Mouse (Mus musculus) heart, embryonic 10.5 days (tissue): Measurements from ENCODE around the gene Prdx2. TPM values are rescaled to one million over a fixed set of nuclear protein-coding genes. Genes with fewer than 3 reads are reported as not detected.

Experiments used
- DNase-seq: peaks from one replicate; pipeline ENCODE4 v3.0.0-alpha.2; 2017; ENCODE audit warnings: low spot score
- H3K27ac ChIP-seq: fragments of 300-500 bp; sonication (generic); 2 replicates; pipeline ENCODE4 v1.5.1; 2016; ENCODE audit warnings: mild to moderate bottlenecking
- H3K27me3 ChIP-seq: fragments of 300-500 bp; sonication (generic); 2 replicates; pipeline ENCODE4 v1.6.1; 2016; ENCODE audit warnings: mild to moderate bottlenecking; ENCODE audit not compliant: poor library complexity, insufficient read depth, severe bottlenecking
- H3K36me3 ChIP-seq: fragments of 300-500 bp; sonication (generic); 2 replicates; pipeline ENCODE4 v1.6.1; 2016; ENCODE audit warnings: mild to moderate bottlenecking, moderate library complexity
- H3K4me1 ChIP-seq: fragments of 300-500 bp; sonication (generic); 2 replicates; pipeline ENCODE4 v1.6.1; 2016; ENCODE audit warnings: mild to moderate bottlenecking
- H3K4me3 ChIP-seq: fragments of 300-500 bp; sonication (generic); 2 replicates; pipeline ENCODE4 v1.5.1; 2016; ENCODE audit warnings: mild to moderate bottlenecking, moderate library complexity
- H3K9me3 ChIP-seq: fragments of 300-500 bp; sonication (generic); 2 replicates; pipeline ENCODE4 v1.6.1; 2016; ENCODE audit warnings: mild to moderate bottlenecking, moderate library complexity
- WGBS: fragments of 180-500 bp; shearing (Covaris S2); methylation state at CpG from one replicate; pipeline ENCODE4 v1.1.7; 2016; 5-methylcytosine and 5-hydroxymethylcytosine counted together
- polyA plus RNA-seq: library from polyadenylated mRNA; unstranded; fragments of >200 nt; fragmentation: Nextera tagmentation; extraction: Ambion mirVana; gene quantifications from 2 replicates; pipeline ENCODE4 v1.2.1, GENCODE M21; 2016

The Prdx2 gene
- polyA plus RNA-seq, 1 experiment from 2014 or later: 835 TPM

DNA sequence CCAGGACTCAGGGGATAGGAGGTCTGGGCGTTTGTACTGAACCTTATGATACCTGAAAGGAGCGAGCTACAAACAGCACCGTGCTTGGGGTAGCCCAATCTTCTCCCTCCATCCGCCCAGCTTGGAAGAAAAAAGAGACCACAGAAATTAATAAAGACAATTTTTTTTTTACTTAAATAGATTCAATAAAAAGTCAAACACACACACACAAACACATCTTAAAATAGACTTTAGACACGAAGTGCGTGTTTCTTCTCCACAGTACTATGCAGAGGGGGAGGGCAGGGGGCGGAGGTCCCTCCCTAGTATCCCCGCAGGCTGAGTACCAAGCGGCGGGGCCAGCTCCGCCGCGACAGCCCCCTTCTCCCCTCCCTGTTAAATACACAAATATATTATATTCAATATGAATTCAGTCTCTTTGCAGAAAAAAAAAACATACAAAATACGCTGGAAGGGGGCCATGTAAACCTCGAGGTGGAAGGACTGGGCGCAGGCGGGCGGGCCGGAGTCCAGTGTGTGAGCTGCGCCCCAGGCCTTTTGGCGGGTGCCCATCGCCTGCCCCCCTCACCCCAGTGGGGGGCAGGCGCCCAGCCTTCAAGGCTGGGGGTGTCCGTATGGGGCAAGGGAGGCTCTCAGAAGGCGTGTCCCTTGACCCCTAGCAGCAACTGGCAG is 7.5 kb downstream of the Prdx2 start:
- Histone ChIP-seq H3K36me3 (peaks cover 31% of the 10 kb centered on the region), H3K4me3 (peak overlapping the region; percentile 75), H3K9me3 (no peaks in the 10 kb centered on the region), H3K4me1 (peaks cover 67% of the 10 kb centered on the region), H3K27me3 (peaks cover 30% of the 10 kb centered on the region), H3K27ac (peak overlapping the region; percentile 90)
- WGBS: 4% methylated on average over 25 of the region's 25 CpGs
- DNase-seq: no peak

DNA sequence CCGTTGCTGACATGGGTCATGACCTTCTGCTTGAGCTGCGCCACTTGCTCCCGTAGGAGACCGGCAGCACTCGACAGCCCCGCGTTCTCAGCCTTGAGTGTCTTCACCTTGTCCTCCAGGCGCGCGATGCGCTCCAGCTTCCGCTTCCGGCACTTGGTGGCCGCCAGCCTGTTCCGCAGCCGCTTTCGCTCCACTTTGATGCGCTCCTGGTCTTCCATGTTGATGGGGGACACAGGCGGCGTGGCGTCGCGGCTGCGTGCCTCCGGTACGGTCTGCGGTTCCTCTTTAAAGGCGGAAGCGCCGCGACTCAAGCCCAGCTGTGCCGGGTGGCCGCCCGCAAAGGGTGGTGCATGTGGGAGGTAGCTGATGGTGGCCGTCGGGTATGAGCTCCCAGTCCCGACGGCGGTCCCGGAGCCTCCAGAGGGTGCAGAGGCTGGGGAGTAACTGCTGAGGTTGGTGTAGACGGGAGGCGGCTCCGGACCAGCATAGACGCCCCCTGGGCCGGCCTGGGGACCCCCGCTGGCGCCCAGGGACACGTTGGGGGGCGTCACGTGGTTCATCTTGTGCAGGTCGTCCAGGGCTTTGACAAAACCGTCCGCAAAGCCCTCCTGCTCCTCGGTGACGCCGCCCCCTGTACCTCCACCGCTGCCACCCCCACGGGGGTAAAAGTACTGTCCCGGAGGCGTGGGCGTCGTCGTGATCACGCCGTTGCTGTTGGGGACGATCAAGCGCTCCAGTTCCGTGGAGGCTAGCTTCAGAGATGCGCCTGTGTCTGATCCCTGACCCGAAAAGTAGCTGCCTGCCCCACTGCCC is 8.3 kb downstream of the Prdx2 start:
- Histone ChIP-seq H3K9me3 (no peaks in the 10 kb centered on the region), H3K27ac (peak overlapping the region; percentile 90), H3K4me1 (peaks cover 75% of the 10 kb centered on the region), H3K36me3 (peaks cover 24% of the 10 kb centered on the region), H3K4me3 (peak overlapping the region; percentile 75), H3K27me3 (peaks cover 36% of the 10 kb centered on the region)
- WGBS: under 1% methylated on average over 70 of the region's 70 CpGs
- DNase-seq: peak; percentile 89

DNA sequence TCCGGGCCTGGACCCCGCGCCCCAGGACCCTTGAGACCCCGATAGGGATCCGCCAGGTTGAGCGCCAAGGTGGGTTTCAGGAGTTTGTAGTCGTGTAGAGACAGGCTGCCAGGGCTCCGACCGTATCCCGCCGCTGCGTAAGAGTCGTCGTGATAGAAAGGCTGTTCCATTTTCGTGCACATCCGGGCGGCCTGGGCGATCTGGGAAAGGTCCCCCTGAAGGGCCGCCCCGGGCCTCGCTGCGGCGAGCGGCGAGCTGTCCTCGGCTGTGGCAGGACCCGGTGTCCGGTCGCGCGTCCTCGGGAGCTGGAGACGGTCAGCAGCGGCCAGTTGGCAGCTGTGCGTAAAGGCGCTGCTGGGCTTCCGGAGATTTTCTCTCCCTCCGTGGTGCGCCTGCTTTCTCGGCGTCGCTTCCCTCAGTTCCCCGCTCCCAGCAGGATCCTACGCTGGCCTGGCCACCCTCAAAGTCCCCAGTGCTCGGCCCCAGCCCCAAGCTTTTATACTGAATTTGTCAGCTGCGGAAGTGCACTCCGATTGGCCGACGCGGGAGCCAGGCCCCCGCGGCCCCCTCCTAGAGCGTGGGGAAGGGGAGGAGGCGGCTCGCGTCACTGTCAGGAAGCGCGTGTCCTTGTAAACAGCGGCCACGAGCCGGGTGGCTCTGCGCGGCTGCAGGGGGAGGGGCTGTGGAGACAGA is 9.0 kb downstream of the Prdx2 start, which contains the start of gene Junb:
Gene Junb, minus strand, starts transcription at position 471 of the 693 bp plus-strand sequence.
- Histone ChIP-seq H3K27me3 (peaks cover 36% of the 10 kb centered on the region), H3K4me3 (peak within 1 kb of the TSS; percentile 75), H3K36me3 (peaks cover 16% of the 10 kb centered on the region), H3K27ac (peak within 1 kb of the TSS; percentile 90), H3K4me1 (peaks cover 77% of the 10 kb centered on the region), H3K9me3 (no peaks in the 10 kb centered on the region)
- WGBS: under 1% methylated on average over 63 of the region's 63 CpGs
- DNase-seq: peak; percentile 96

DNA sequence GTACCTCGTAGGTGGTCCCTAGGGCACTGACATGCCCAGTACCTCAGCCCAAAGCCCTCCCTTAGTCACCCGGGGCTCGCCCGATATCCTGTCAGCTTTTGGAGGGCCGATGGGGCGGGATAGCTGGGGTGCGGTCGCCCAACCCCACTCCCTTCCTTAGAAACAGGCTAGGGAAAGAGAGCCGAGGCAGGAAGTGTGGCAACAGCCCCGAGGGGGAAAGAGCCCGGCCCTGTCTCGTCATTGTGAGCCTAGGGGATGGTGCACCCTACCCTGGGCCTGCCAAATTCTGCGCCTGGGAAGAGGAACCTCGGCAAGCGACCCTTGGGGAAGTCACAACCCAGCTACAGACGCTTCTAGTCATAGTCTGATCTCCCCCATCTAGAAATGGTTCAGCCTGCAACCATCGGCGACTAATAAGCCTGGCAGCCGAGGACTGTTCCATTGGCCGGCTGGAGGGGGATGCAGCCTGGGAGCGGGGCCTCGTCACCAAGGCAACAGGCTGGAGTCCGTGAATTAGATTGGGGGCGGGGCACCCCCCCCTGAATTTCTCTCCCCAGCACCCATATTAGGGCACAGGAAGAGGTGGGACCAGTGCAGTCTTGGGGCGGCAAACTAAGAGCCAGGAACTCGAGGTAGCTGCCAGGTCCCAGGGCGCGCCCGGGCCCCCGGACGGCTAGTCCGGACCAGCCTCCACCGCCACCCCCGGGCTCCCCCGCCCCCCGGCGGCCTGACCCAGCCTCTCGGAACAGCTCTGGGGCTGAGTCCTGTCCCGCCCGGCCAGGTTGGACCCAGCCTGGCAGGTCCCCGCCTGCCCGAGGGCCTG is 10.4 kb downstream of the Prdx2 start:
- peaks cover 40% of the 10 kb centered on the region for H3K27me3 ChIP-seq
- H3K27ac ChIP-seq: peak overlapping the region; percentile 83
- peak; percentile 96 for DNase-seq
- peak overlapping the region; percentile 75 for H3K4me3 ChIP-seq
- 0 out of 2 replicates have a peak, but pooled peaks cover 4% of the 10 kb centered on the region for H3K36me3 ChIP-seq
- H3K9me3 ChIP-seq: no peaks in the 10 kb centered on the region
- 3% methylated on average over 42 of the region's 42 CpGs for WGBS
- H3K4me1 ChIP-seq: peaks cover 89% of the 10 kb centered on the region

DNA sequence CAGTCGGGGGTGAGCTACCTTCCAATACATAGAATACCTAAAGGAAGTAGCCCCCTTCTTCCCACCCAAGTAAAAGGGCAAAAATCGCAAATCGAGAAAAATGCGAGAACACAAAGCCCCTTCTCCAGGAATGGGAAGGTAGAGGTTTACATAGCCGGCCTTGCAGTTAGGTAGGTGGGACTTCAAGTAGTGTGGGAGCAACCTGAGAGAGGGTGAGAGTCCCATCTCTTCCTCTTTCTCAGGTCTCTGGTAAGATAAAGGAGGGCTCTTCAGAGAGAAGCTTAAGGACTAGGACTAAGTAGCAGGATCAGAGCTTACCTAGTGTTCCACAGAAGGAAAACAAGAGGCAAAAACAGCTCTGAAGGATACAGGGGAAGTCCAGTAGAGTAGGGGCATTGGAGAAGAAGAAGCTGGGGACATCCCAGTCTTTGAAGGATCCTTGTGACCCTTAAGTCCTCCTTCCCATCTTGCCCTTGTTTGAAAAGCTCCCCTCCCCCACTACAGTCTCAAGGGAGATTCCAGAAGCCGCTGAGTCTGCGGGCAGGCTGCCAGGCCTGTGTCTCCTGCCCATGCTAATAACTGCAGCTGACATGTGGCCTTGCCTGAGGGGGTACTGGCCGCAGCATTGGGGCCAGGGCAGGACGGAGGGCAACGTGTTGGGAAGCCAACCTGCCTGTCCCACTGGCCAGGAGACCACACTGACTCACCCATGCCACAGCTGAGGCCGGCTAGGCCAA is 11.4 kb downstream of the Prdx2 start:
- WGBS: 33% methylated on average over 11 of the region's 11 CpGs
- H3K9me3 ChIP-seq: no peaks in the 10 kb centered on the region
- H3K4me1 ChIP-seq: peaks cover 90% of the 10 kb centered on the region
- no peak for DNase-seq
- peak overlapping the region; percentile 75 for H3K4me3 ChIP-seq
- peaks cover 41% of the 10 kb centered on the region for H3K27me3 ChIP-seq
- H3K27ac ChIP-seq: peak overlapping the region; percentile 83
- H3K36me3 ChIP-seq: no peaks in the 10 kb centered on the region

DNA sequence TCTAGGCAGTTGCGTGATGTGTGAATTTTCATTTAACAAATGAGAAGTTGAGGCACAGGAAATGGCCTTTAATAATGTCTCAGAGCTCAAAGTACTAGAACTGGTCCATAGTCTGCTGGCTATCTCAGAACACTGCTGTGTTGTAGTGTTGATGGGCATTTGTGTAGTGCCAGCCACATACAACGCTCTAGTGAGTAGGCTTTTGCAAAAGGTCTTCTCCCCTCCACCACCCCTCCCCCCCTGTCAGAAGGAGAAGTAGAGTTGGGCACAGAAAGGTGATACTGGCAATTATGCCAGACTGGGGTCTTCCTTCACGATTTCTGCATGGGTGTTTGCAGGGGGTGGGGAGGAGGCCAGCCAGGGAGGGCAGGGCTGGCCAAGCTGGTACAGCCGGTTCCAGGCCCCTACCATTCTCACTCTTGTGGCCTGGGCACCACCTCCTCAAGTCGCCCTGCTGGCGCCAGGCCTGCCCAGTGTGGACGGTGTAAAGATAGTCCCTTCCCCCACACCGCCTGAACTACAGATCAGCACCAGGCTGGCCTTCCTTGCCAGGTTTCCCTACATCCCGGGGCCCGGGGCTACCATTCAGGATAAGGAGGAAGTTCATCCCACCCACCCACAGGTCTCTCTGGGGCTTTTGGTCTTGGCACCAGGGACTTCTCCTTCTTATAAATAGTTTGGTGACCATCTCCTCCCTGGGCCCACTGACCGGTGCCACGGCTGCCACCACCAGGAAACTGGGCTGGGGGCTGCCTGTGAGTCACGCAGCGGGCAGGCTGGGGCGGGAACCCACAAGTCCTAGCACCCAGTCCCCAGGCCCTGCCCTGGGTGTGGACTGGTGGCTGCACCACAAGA is 12.5 kb downstream of the Prdx2 start:
- Histone ChIP-seq H3K27me3 (peaks cover 44% of the 10 kb centered on the region), H3K4me1 (peaks cover 89% of the 10 kb centered on the region), H3K27ac (peak overlapping the region; percentile 39; the same call in 1 of the 2 replicates), H3K4me3 (no peak overlapping the region), H3K9me3 (no peaks in the 10 kb centered on the region), H3K36me3 (no peaks in the 10 kb centered on the region)
- no peak for DNase-seq
- 77% methylated on average over 15 of the region's 15 CpGs for WGBS

DNA sequence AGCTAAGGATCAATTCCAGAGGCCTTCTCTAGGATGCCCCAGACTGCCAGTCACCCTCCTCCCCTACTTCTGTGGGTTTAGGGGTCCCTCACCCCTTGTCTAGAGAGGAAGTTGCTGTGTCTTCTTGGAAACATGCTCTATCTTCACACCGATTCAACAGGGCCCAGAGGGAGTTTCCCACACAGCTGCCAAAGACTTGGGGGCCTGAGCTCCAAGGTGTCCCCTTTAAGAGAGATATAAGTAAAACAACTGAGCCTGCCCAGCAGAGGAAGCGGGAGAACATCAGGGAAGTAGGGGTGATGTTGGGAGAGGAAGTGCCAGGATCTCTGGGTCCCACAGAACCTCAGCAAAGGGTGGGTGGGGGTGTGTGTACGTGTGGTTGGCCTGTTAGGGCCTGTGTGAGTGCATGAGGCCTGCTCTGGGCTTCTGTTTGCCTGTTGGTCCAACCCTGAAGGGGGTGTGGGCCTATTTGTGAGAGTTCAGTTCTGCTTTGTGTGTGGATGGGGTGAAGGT is 13.2 kb downstream of the Prdx2 start:
- peak; percentile 70 for DNase-seq
- peaks cover 40% of the 10 kb centered on the region for H3K27me3 ChIP-seq
- H3K27ac ChIP-seq: peak overlapping the region; percentile 31; the same call in 1 of the 2 replicates
- no peaks in the 10 kb centered on the region for H3K36me3 ChIP-seq
- H3K9me3 ChIP-seq: no peaks in the 10 kb centered on the region
- H3K4me1 ChIP-seq: peaks cover 82% of the 10 kb centered on the region
- 52% methylated on average over 3 of the region's 3 CpGs for WGBS
- H3K4me3 ChIP-seq: no peak overlapping the region

GRCm38 (mm10) chr8:84984294-84985048 is 15.1 kb downstream of the Prdx2 start:
- peak; percentile 76 for DNase-seq
- no peaks in the 10 kb centered on the region for H3K9me3 ChIP-seq
- H3K27ac ChIP-seq: peak overlapping the region; percentile 91
- peak overlapping the region; percentile 71 for H3K4me3 ChIP-seq
- 9% methylated on average over 16 of the region's 16 CpGs for WGBS
- H3K27me3 ChIP-seq: peaks cover 48% of the 10 kb centered on the region
- H3K4me1 ChIP-seq: peaks cover 69% of the 10 kb centered on the region
- no peaks in the 10 kb centered on the region for H3K36me3 ChIP-seq

DNA sequence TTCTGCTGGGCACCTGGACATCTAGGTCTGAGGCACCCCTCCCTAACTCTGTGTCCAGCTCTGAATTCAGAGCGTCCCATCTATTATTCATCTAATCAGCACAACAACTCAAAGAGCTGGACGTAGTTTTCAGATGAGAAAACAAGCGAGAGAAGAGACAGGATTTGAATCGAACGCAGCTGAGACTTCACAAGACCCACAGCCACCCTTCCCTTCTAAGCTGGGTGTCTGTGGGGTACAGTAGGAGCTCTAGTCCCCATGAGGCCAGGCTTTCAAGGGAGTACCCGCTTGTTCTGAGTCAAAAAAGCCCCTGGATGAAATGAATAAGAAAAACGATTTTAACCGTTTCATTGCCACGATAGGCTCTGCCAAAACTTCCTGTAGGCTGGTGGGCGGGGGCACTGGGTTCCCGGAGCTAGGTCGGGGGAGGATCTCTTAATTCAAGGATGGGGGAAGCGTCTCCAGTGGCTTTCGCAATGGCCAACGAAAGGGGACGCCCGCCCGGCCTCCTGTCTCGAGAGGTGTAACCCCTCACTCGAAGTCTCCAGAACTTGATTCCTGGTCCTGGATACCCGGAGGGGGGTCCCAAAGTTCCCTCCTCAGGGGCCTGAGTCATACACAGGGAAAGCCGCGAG is 15.8 kb downstream of the Prdx2 start:
- Histone ChIP-seq H3K4me1 (peaks cover 63% of the 10 kb centered on the region), H3K9me3 (no peaks in the 10 kb centered on the region), H3K36me3 (no peaks in the 10 kb centered on the region), H3K27ac (peak overlapping the region; percentile 91), H3K27me3 (peaks cover 44% of the 10 kb centered on the region), H3K4me3 (peak overlapping the region; percentile 71)
- 1% methylated on average over 23 of the region's 23 CpGs for WGBS
- no peak for DNase-seq

DNA sequence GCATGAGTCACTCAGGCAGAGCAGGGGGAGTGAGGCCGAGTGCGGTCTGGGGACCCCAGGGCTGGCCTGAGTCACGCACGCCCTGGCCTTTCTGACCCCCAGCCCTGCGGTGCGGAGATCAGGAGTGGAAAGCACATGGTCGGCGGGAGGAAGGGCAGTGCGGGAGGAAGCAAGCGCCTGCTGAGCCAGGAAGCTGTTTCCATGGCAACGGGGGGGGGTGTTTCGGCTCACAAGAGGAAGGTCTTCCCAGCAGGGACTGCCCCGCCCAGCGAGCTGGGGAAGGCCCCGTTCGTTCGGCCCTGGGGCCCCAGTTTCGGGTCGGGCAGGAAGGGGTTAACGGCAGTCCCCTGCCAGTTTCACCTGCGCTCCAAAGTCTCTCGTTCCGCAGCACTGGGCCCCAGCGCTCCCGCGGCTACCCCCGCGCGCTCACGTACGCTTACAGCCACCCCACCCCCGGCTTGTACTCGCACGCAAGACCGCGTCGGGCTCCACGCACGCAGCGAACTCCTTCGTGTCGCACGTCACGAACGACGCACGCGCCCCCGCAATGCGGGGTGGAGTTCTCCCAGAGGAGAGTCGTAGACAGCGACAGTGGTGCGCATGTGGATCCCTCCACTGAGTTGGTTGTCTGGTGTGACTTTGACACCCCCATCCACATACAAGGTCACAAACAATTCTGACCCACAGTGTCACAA is 16.4 kb downstream of the Prdx2 start:
- Histone ChIP-seq H3K4me1 (peaks cover 59% of the 10 kb centered on the region), H3K36me3 (no peaks in the 10 kb centered on the region), H3K4me3 (peak overlapping the region; percentile 71), H3K27ac (peak overlapping the region; percentile 91), H3K9me3 (no peaks in the 10 kb centered on the region), H3K27me3 (peaks cover 37% of the 10 kb centered on the region)
- under 1% methylated on average over 53 of the region's 53 CpGs for WGBS
- DNase-seq: peak; percentile 95
